Mouse (Mus musculus) heart, adult 2 months (tissue): ENCODE results near the gene Tasp1. TPM values are rescaled to one million over a fixed set of nuclear protein-coding genes. Genes with fewer than 3 reads are reported as not detected.
A peak's percentile ranks its signal among the peaks of the same experiment; 100 is the strongest.

Experiments
- DNase-seq, 2 experiments: peaks; one replicate each; pipeline ENCODE4 v3.0.0; 2021
- H3K27ac ChIP-seq: fragments of 200-600 bp; 2 replicates; pipeline ENCODE4 v1.8.1; 2022
- H3K27me3 ChIP-seq: fragments of 200-500 bp; 2 replicates; pipeline ENCODE4 v1.6.1; 2012; ENCODE audit warnings: mild to moderate bottlenecking, low read length, inconsistent platforms, mixed read lengths; ENCODE audit not compliant: control insufficient read depth, insufficient read depth
- H3K36me3 ChIP-seq: fragments of 200-500 bp; 2 replicates; pipeline ENCODE4 v1.6.1; 2012; ENCODE audit warnings: low read length, inconsistent platforms; ENCODE audit not compliant: control insufficient read depth, insufficient read depth
- H3K4me1 ChIP-seq: fragments of 200-500 bp; 2 replicates; pipeline ENCODE4 v1.6.1; 2011; ENCODE audit warnings: low read length; ENCODE audit not compliant: control insufficient read depth, insufficient read depth
- H3K4me3 ChIP-seq: fragments of 200-600 bp; 2 replicates; pipeline ENCODE4 v1.8.1; 2022
- H3K79me2 ChIP-seq: fragments of 200-500 bp; replicated peaks from 2 replicates; pipeline ENCODE4 v1.6.1; 2012; ENCODE audit warnings: mild to moderate bottlenecking, inconsistent platforms, low read length, moderate library complexity, mixed read lengths; ENCODE audit not compliant: control insufficient read depth, insufficient read depth
- H3K9ac ChIP-seq: fragments of 200-500 bp; 2 replicates; pipeline ENCODE4 v1.6.1; 2012; ENCODE audit warnings: low read depth, mild to moderate bottlenecking, control low read depth, inconsistent platforms, low read length, mixed read lengths
- CTCF ChIP-seq: fragments of 200-600 bp; IDR thresholded peaks from 2 replicates; pipeline ENCODE4 v1.8.1; 2022; ENCODE audit warnings: antibody characterized with exemption, mild to moderate bottlenecking, moderate library complexity
- EP300 ChIP-seq: fragments of 200-500 bp; IDR thresholded peaks from 2 replicates; pipeline ENCODE4 v1.6.1; 2011; ENCODE audit warnings: low read depth, low read length, control low read depth; ENCODE audit not compliant: insufficient read depth
- POLR2A ChIP-seq: fragments of 200-500 bp; IDR thresholded peaks from 2 replicates; pipeline ENCODE4 v1.6.1; 2011; ENCODE audit warnings: mild to moderate bottlenecking, low read depth, low read length, control low read depth; ENCODE audit not compliant: insufficient read depth
- WGBS: fragments of 180-500 bp; shearing (Covaris S2); methylation state at CpG from one replicate; pipeline ENCODE4 v1.1.7; 2018; 5-methylcytosine and 5-hydroxymethylcytosine counted together
- intact Hi-C: fragments of 180-260 bp; cut with DNase I; formaldehyde crosslinking; loops from one replicate; pipeline ENCODE4 v1.15.1; 2025
- polyA plus RNA-seq: library from polyadenylated mRNA; depleted of rRNA; stranded (reverse); fragments of >200 nt; gene quantifications from 2 replicates; pipeline ENCODE4 v1.2.3, GENCODE M21; 2012
- total RNA-seq, 2 experiments: library from RNA; stranded (reverse); gene quantifications; 2 replicates each; pipeline ENCODE4 v1.2.3; 2021

Gene Tasp1
- total and polyA plus RNA-seq, 3 experiments, result 2.9 to 7.6 (median 6.6) TPM

DNA sequence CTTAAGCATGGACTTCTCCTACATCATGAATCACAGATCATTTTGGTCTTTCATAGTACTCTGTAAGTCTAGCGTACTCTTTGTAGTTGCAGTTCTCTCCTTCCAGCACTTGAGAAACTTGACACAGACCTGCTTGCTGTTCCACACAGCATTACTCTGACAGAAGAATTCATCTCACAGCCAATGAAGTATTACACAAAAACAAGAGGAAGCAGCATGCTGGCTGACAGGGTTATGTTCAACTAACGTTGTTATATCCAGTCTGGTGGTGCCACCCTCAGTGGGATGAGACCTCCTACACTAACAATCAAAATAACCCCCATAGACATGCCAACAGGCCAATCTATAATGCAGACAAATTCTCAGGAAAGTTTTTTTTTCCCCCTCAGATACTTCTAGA, 99.2 kb downstream of the Tasp1 start:
- Histone ChIP-seq H3K4me3 (no peak overlapping the region), H3K79me2 (no peaks in the 10 kb centered on the region), H3K9ac (no peak overlapping the region), H3K27ac (no peak overlapping the region), H3K27me3 (no peaks in the 10 kb centered on the region), H3K4me1 (no peaks in the 10 kb centered on the region), H3K36me3 (no peaks in the 10 kb centered on the region)
- no peak for TF ChIP-seq CTCF
- no peak for TF ChIP-seq POLR2A
- no peak for DNase-seq
- WGBS, result 69% methylated on average over 2 of the region's 2 CpGs
- intact Hi-C loops, result loop anchor here (2.0 to 5.0 kb wide), 2 partner anchors 190 to 377 kb away; no protein-coding TSS in a partner anchor

DNA sequence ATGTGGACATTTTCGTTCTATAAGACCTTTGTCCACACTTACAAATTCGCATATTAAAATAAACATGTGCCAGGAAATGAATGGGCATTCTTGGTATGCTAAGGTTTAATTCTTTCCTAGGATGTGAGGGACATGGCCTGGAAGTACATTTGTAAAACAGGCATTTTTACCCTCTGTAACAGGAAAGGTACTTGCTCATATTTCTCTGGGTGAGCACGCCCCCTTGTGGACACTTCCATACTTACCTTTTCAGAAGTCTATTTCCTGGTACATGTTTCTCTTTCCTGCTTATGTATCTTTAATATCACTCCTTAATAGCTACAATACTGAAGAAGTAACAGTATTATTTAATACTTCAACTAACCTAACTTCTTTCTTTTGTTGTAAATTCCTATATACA, 100.3 kb downstream of the Tasp1 start:
- Histone ChIP-seq H3K9ac (no peak overlapping the region), H3K36me3 (no peaks in the 10 kb centered on the region), H3K27ac (no peak overlapping the region), H3K27me3 (no peaks in the 10 kb centered on the region), H3K79me2 (no peaks in the 10 kb centered on the region), H3K4me1 (no peaks in the 10 kb centered on the region), H3K4me3 (no peak overlapping the region)
- intact Hi-C loops, result loop anchor here (2.0 to 5.0 kb wide), 2 partner anchors 189 to 375 kb away; no protein-coding TSS in a partner anchor
- no peak for DNase-seq
- TF ChIP-seq CTCF (peak; percentile 67), EP300 (no peak)
- 61% methylated on average over 3 of the region's 3 CpGs for WGBS

DNA sequence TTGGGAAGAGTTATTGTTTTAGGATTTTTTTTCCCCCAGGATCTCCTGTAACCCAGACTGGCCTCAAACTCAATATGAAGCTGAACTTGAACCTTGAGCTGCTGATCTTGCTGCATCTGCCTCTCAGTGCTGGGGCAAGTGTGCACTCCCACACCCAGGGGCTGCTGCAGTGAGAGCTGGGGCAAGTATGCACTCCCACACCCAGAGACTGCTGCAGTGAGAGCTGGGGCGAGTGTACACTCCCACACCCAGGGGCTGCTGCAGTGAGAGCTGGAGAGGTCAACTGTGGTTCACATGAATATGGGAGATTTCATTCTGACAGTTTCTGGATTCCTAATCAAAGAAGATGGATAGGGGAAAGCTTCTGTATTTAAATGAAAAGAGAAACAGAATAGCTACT, 117.8 kb downstream of the Tasp1 start:
- Histone ChIP-seq H3K36me3 (no peaks in the 10 kb centered on the region), H3K27ac (no peak overlapping the region), H3K9ac (no peak overlapping the region), H3K4me3 (no peak overlapping the region), H3K27me3 (no peaks in the 10 kb centered on the region), H3K79me2 (no peaks in the 10 kb centered on the region), H3K4me1 (no peaks in the 10 kb centered on the region)
- 50% methylated on average over 1 of the region's 1 CpGs for WGBS
- intact Hi-C loops, result no loop called here
- no peak for TF ChIP-seq CTCF
- no peak for TF ChIP-seq EP300
- no peak for TF ChIP-seq POLR2A
- DNase-seq, result no peak

DNA sequence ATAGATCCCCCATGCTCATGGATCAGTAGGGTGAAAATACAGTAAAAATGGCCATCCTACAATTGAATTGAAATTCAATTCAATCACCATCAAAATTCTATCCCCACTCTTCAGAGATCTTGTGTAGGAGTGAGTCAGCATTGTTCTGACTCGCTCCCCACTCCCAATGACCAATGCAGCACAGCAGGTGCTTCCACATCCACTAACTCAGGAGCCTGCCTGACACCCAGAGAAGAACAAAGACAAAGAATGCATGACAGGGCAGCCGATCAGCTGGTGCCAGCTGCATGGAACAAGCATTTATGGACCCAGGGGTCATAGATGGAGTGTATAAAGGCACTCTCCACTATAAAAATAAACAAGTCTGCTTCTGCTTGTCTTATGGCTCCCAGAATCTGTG, 129.0 kb downstream of the Tasp1 start:
- no peak for DNase-seq
- 81% methylated on average over 2 of the region's 2 CpGs for WGBS
- Histone ChIP-seq H3K27me3 (no peaks in the 10 kb centered on the region), H3K4me1 (no peaks in the 10 kb centered on the region), H3K9ac (no peak overlapping the region), H3K79me2 (no peaks in the 10 kb centered on the region; the same call in 1 of the 2 replicates), H3K36me3 (no peaks in the 10 kb centered on the region), H3K4me3 (no peak overlapping the region), H3K27ac (no peak overlapping the region)
- no peak for TF ChIP-seq EP300
- TF ChIP-seq CTCF, result no peak
- no peak for TF ChIP-seq POLR2A
- intact Hi-C loops, result no loop called here

DNA sequence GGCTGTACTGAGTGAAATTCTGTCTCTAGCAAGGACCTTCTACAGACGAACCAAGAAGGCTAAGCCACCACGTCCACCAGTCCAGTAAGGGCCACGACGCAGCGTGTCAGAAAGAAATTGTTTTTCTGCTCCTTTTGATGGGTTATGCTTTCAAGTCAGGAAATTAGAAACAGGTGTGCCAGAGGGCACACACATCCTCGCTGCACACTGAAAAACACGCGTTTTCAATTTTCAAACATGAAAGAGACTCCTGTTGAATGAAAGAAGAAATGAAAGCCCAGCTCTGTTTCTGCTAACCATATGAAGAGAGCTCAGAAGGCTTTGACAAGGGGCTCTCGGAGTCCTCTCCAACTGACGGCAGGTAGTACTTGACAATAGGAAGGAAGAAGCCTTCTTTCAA, 132.0 kb downstream of the Tasp1 start:
- no peak overlapping the region for H3K27ac ChIP-seq

DNA sequence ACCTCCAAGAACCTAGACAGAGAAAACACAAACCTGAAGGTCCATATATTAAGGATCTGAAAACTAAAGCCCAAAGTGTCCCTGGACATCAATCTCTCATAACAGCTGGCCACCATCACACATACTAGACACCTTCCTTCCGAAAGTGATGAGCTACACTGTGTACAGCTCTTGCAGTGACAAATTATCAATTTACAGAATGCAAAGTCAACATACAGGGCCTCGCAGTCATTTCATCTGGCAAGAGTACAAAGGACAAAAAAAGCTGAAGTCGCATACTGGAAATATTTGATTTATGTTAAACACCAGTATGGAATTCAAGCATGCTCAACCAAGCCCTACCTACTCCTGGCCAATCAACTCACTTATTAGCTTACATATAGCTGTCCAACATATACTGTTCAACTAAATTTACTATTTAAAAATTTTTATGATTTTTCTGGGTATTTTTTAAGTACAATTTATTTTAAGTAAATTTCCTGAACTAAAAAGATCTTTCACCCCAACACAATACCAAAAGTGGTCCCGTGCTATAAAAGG, 132.5 kb downstream of the Tasp1 start:
- Histone ChIP-seq H3K79me2 (no peaks in the 10 kb centered on the region; the same call in 1 of the 2 replicates), H3K4me1 (no peaks in the 10 kb centered on the region), H3K4me3 (no peak overlapping the region), H3K9ac (no peak overlapping the region), H3K27me3 (no peaks in the 10 kb centered on the region), H3K27ac (no peak overlapping the region), H3K36me3 (no peaks in the 10 kb centered on the region)
- DNase-seq, result no peak
- intact Hi-C loops, result no loop called here
- TF ChIP-seq POLR2A, result no peak
- TF ChIP-seq CTCF, result no peak
- no peak for TF ChIP-seq EP300
- WGBS, result 86% methylated on average over 4 of the region's 4 CpGs

More for the DNA sequence above, 132.0 kb downstream of the Tasp1 start:
- H3K4me1 ChIP-seq, result no peaks in the 10 kb centered on the region
- no peak for DNase-seq
- 90% methylated on average over 10 of the region's 10 CpGs for WGBS
- no peak for TF ChIP-seq EP300
- TF ChIP-seq CTCF, result no peak
- TF ChIP-seq POLR2A, result no peak
- intact Hi-C loops, result no loop called here
- H3K27me3 ChIP-seq, result no peaks in the 10 kb centered on the region
- H3K9ac ChIP-seq, result no peak overlapping the region
- H3K4me3 ChIP-seq, result no peak overlapping the region
- no peaks in the 10 kb centered on the region for H3K36me3 ChIP-seq
- H3K79me2 ChIP-seq, result no peaks in the 10 kb centered on the region; the same call in 1 of the 2 replicates
